Mouse (Mus musculus) cerebellum, adult 2 months (tissue): Measurements from ENCODE around the gene Fam71f2. TPM values are rescaled to one million over a fixed set of nuclear protein-coding genes. Genes with fewer than 3 reads are reported as not detected.
A peak's percentile ranks its signal among the peaks of the same experiment; 100 is the strongest.

ENCODE experiments used
- DNase-seq, 2 experiments: peaks; one replicate each; pipeline ENCODE4 v3.0.0; 2021
- H3K27ac ChIP-seq: fragments of 200-500 bp; 2 replicates; pipeline ENCODE4 v1.5.1; 2012; ENCODE audit warnings: low read length, control low read depth, inconsistent platforms; ENCODE audit not compliant: insufficient read depth
- H3K27me3 ChIP-seq: fragments of 200-500 bp; 2 replicates; pipeline ENCODE4 v1.6.1; 2012; ENCODE audit warnings: inconsistent platforms, mild to moderate bottlenecking, low read length, moderate library complexity; ENCODE audit not compliant: control insufficient read depth, insufficient read depth
- H3K4me1 ChIP-seq: fragments of 200-500 bp; 2 replicates; pipeline ENCODE4 v1.6.1; 2011; ENCODE audit warnings: low read length; ENCODE audit not compliant: control insufficient read depth, insufficient read depth
- H3K4me3 ChIP-seq: fragments of 200-500 bp; replicated peaks from 2 replicates; pipeline ENCODE3; 2011; ENCODE audit warnings: mild to moderate bottlenecking, low read depth, low read length, control low read depth; ENCODE audit not compliant: insufficient read depth
- CTCF ChIP-seq: fragments of 200-500 bp; IDR thresholded peaks from 2 replicates; pipeline ENCODE4 v1.5.1; 2011; ENCODE audit warnings: low read depth, mild to moderate bottlenecking, control low read depth, low read length, moderate library complexity, borderline replicate concordance; ENCODE audit not compliant: insufficient read depth
- POLR2A ChIP-seq: fragments of 200-500 bp; IDR thresholded peaks from 2 replicates; pipeline ENCODE4 v1.6.1; 2011; ENCODE audit warnings: low read length, control low read depth, borderline replicate concordance; ENCODE audit not compliant: insufficient read depth
- WGBS: fragments of 180-500 bp; shearing (Covaris S2); methylation state at CpG from one replicate; pipeline ENCODE4 v1.1.7; 2018; 5-methylcytosine and 5-hydroxymethylcytosine counted together
- polyA plus RNA-seq: library from polyadenylated mRNA; depleted of rRNA; stranded (reverse); fragments of >200 nt; gene quantifications from 2 replicates; pipeline ENCODE4 v1.2.3, GENCODE M21; 2012

The Fam71f2 gene
- polyA plus RNA-seq, 1 experiment, result 1.1 TPM

GRCm38 (mm10) chr6:29242265-29242664 is 37.1 kb upstream of the Fam71f2 start:
- Histone ChIP-seq H3K27me3 (no peaks in the 10 kb centered on the region), H3K4me3 (no peak overlapping the region), H3K27ac (no peak overlapping the region), H3K4me1 (no peaks in the 10 kb centered on the region)
- TF ChIP-seq CTCF, result no peak
- no peak for TF ChIP-seq POLR2A
- DNase-seq, result no peak
- 68% methylated on average over 1 of the region's 1 CpGs for WGBS

GRCm38 (mm10) chr6:29245272-29246120 is 33.9 kb upstream of the Fam71f2 start:
- WGBS, result 84% methylated on average over 14 of the region's 14 CpGs
- TF ChIP-seq POLR2A (no peak), CTCF (no peak)
- Histone ChIP-seq H3K27me3 (no peaks in the 10 kb centered on the region), H3K4me1 (no peaks in the 10 kb centered on the region), H3K4me3 (no peak overlapping the region), H3K27ac (no peak overlapping the region)
- DNase-seq, result no peak

GRCm38 (mm10) chr6:29246183-29246582 is 33.2 kb upstream of the Fam71f2 start:
- Histone ChIP-seq H3K4me3 (no peak overlapping the region), H3K4me1 (no peaks in the 10 kb centered on the region), H3K27ac (no peak overlapping the region), H3K27me3 (no peaks in the 10 kb centered on the region)
- TF ChIP-seq POLR2A, result no peak
- TF ChIP-seq CTCF, result no peak
- DNase-seq, result no peak
- whole genome bisulfite sequencing, result 82% methylated on average over 3 of the region's 3 CpGs

- Histone ChIP-seq H3K27ac (no peak overlapping the region), H3K4me3 (no peak overlapping the region), H3K27me3 (no peaks in the 10 kb centered on the region), H3K4me1 (no peaks in the 10 kb centered on the region)
- 73% methylated on average over 5 of the region's 5 CpGs for WGBS
- no peak for TF ChIP-seq POLR2A
- TF ChIP-seq CTCF, result no peak
- no peak for DNase-seq
Measured at GRCm38 (mm10) chr6:29246585-29246984, 32.8 kb upstream of the Fam71f2 start.

GRCm38 (mm10) chr6:29247072-29247471 is 32.3 kb upstream of the Fam71f2 start:
- TF ChIP-seq CTCF, result no peak
- no peak for TF ChIP-seq POLR2A
- no peak overlapping the region for H3K4me3 ChIP-seq
- 54% methylated on average over 4 of the region's 4 CpGs for WGBS
- DNase-seq, result no peak
- H3K27me3 ChIP-seq, result no peaks in the 10 kb centered on the region
- H3K27ac ChIP-seq, result no peak overlapping the region
- H3K4me1 ChIP-seq, result no peaks in the 10 kb centered on the region

- Histone ChIP-seq H3K4me1 (no peaks in the 10 kb centered on the region), H3K4me3 (no peak overlapping the region)
- 88% methylated on average over 1 of the region's 1 CpGs for WGBS
Measured at GRCm38 (mm10) chr6:29259418-29259817, 20.0 kb upstream of the Fam71f2 start.

GRCm38 (mm10) chr6:29261831-29262230 is 17.6 kb upstream of the Fam71f2 start:
- H3K27me3 ChIP-seq, result no peaks in the 10 kb centered on the region
- no peak overlapping the region for H3K27ac ChIP-seq
- WGBS, result 46% methylated on average over 5 of the region's 5 CpGs
- TF ChIP-seq POLR2A (no peak), CTCF (no peak)
- no peak for DNase-seq
- no peak overlapping the region for H3K4me3 ChIP-seq
- no peaks in the 10 kb centered on the region for H3K4me1 ChIP-seq

More at GRCm38 (mm10) chr6:29259418-29259817, 20.0 kb upstream of the Fam71f2 start:
- Histone ChIP-seq H3K27ac (no peak overlapping the region), H3K27me3 (no peaks in the 10 kb centered on the region)
- TF ChIP-seq POLR2A (no peak), CTCF (no peak)
- no peak for DNase-seq

GRCm38 (mm10) chr6:29263650-29264455 is 15.5 kb upstream of the Fam71f2 start:
- Histone ChIP-seq H3K27me3 (no peaks in the 10 kb centered on the region), H3K4me1 (no peaks in the 10 kb centered on the region), H3K27ac (no peak overlapping the region), H3K4me3 (no peak overlapping the region)
- TF ChIP-seq CTCF (no peak), POLR2A (no peak)
- DNase-seq, result peak in 1 of 2 experiments; percentile 46
- WGBS, result 17% methylated on average over 6 of the region's 6 CpGs
